Mouse (Mus musculus) CH12.LX (cell line): ENCODE data around the gene Sypl. TPM values are rescaled to one million over a fixed set of nuclear protein-coding genes. Genes with fewer than 3 reads are reported as not detected.
A peak's percentile ranks its signal among the peaks of the same experiment; 100 is the strongest.

Experiments
- DNase-seq: peaks from one replicate; pipeline ENCODE4 v3.0.0-alpha.2; 2013; ENCODE audit errors: extremely low read depth
- H3K27ac ChIP-seq: 2 replicates; pipeline ENCODE4 v1.5.1; 2012; ENCODE audit warnings: low read depth, mild to moderate bottlenecking, control low read depth, moderate library complexity; ENCODE audit not compliant: insufficient read depth
- H3K27me3 ChIP-seq: replicated peaks from 2 replicates; pipeline ENCODE3; 2012; ENCODE audit warnings: inconsistent platforms
- H3K36me3 ChIP-seq, 2 experiments: replicated peaks in 1 of 2; 2 replicates each; pipeline versions ENCODE3 to v1.6.1; 2012; ENCODE audit warnings: inconsistent platforms in 1 of 2, low read length in 1 of 2, mild to moderate bottlenecking in 1 of 2, mixed read lengths in 1 of 2, moderate library complexity in 1 of 2; ENCODE audit not compliant: control insufficient read depth in 1 of 2, insufficient read depth in 1 of 2
- H3K4me1 ChIP-seq, 2 experiments: 2 replicates each; pipeline ENCODE4 v1.6.1; 2012; ENCODE audit warnings: inconsistent platforms in 1 of 2, moderate library complexity in 1 of 2; ENCODE audit not compliant: insufficient read depth in 2 of 2, control insufficient read depth in 1 of 2
- H3K4me2 ChIP-seq: 2 replicates; pipeline ENCODE4 v1.6.1; 2012; ENCODE audit warnings: low read depth, mild to moderate bottlenecking, control low read depth; ENCODE audit not compliant: poor library complexity, insufficient read depth, severe bottlenecking
- H3K4me3 ChIP-seq, 3 experiments: fragments of 150-350 bp in 1 of 3; sonication (generic) in 1 of 3; replicated peaks in 1 of 3; 2 replicates each; pipeline versions ENCODE3 to v1.5.1; 2011 to 2012; ENCODE audit warnings: low read depth in 2 of 3, low read length in 2 of 3, mild to moderate bottlenecking in 2 of 3, moderate library complexity in 2 of 3, control low read depth in 1 of 3, improper control_type of control experiment in 1 of 3, inconsistent platforms in 1 of 3, mixed read lengths in 1 of 3; ENCODE audit not compliant: poor library complexity in 1 of 3
- H3K79me2 ChIP-seq: replicated peaks from 2 replicates; pipeline ENCODE4 v1.6.1; 2012; ENCODE audit warnings: mild to moderate bottlenecking, moderate library complexity; ENCODE audit not compliant: control insufficient read depth, poor library complexity, insufficient read depth, severe bottlenecking; ENCODE audit errors: extremely low read depth
- H3K9ac ChIP-seq: 2 replicates; pipeline ENCODE4 v1.6.1; 2012; ENCODE audit warnings: low read depth, mild to moderate bottlenecking, control low read depth, moderate library complexity; ENCODE audit not compliant: insufficient read depth
- H3K9me3 ChIP-seq: replicated peaks from 2 replicates; pipeline ENCODE3; 2012; ENCODE audit warnings: low read length, inconsistent platforms, mixed read lengths
- BHLHE40 ChIP-seq: IDR thresholded peaks from 2 replicates; pipeline ENCODE4 v1.6.1; 2011; ENCODE audit warnings: mild to moderate bottlenecking, low read depth, low read length, improper control_type of control experiment
- CHD1 ChIP-seq: IDR thresholded peaks from 2 replicates; pipeline ENCODE4 v1.6.1; 2012; ENCODE audit warnings: low read depth, low read length, improper control_type of control experiment, inconsistent platforms
- CHD2 ChIP-seq: IDR thresholded peaks from 2 replicates; pipeline ENCODE4 v1.6.1; 2011; ENCODE audit warnings: low read length, improper control_type of control experiment
- CTCF ChIP-seq, 2 experiments: IDR thresholded peaks in 1 of 2; conservative IDR thresholded peaks in 1 of 2; 2 replicates each; pipeline ENCODE4 v1.5.1; 2011 to 2012; ENCODE audit warnings: low read depth in 2 of 2, low read length in 2 of 2, improper control_type of control experiment in 1 of 2, inconsistent platforms in 1 of 2, mild to moderate bottlenecking in 1 of 2, moderate library complexity in 1 of 2
- E2F4 ChIP-seq: IDR thresholded peaks from 2 replicates; pipeline ENCODE4 v1.6.1; 2011; ENCODE audit warnings: low read depth, low read length, improper control_type of control experiment; ENCODE audit not compliant: insufficient replicate concordance
- ELF1 ChIP-seq: IDR thresholded peaks from 2 replicates; pipeline ENCODE4 v1.6.1; 2014; ENCODE audit warnings: low read depth, mild to moderate bottlenecking, inconsistent platforms, low read length, improper control_type of control experiment
- EP300 ChIP-seq: IDR thresholded peaks from 2 replicates; pipeline ENCODE4 v1.6.1; 2011; ENCODE audit warnings: low read length, improper control_type of control experiment
- ETS1 ChIP-seq: conservative IDR thresholded peaks from 2 replicates; pipeline ENCODE4 v1.6.1; 2012; ENCODE audit warnings: low read depth, mild to moderate bottlenecking, inconsistent platforms, low read length, improper control_type of control experiment, moderate library complexity
- GABPA ChIP-seq: IDR thresholded peaks from 2 replicates; pipeline ENCODE4 v1.6.1; 2012; ENCODE audit warnings: low read depth, low read length, improper control_type of control experiment, inconsistent platforms; ENCODE audit not compliant: insufficient replicate concordance
- HCFC1 ChIP-seq: IDR thresholded peaks from 2 replicates; pipeline ENCODE4 v1.6.1; 2012; ENCODE audit warnings: low read depth, mild to moderate bottlenecking, inconsistent platforms, low read length, improper control_type of control experiment
- IRF4 ChIP-seq: IDR thresholded peaks from 2 replicates; pipeline ENCODE4 v1.6.1; 2014; ENCODE audit warnings: low read depth, mild to moderate bottlenecking, inconsistent platforms, low read length, improper control_type of control experiment
- JUN ChIP-seq: IDR thresholded peaks from 2 replicates; pipeline ENCODE4 v1.6.1; 2011; ENCODE audit warnings: low read depth, mild to moderate bottlenecking, low read length, improper control_type of control experiment, moderate library complexity; ENCODE audit not compliant: insufficient read depth
- KAT2A ChIP-seq: IDR thresholded peaks from 2 replicates; pipeline ENCODE4 v1.6.1; 2012; ENCODE audit warnings: low read length, improper control_type of control experiment, inconsistent platforms; ENCODE audit not compliant: insufficient replicate concordance
- MAFK ChIP-seq: IDR thresholded peaks from 2 replicates; pipeline ENCODE4 v1.6.1; 2011; ENCODE audit warnings: low read length, improper control_type of control experiment; ENCODE audit not compliant: insufficient replicate concordance
- MAX ChIP-seq: IDR thresholded peaks from 2 replicates; pipeline ENCODE4 v1.6.1; 2011; ENCODE audit warnings: low read length, improper control_type of control experiment
- MAZ ChIP-seq: IDR thresholded peaks from 2 replicates; pipeline ENCODE4 v1.6.1; 2012; ENCODE audit warnings: low read depth, mild to moderate bottlenecking, inconsistent platforms, low read length, improper control_type of control experiment, moderate library complexity
- MEF2A ChIP-seq: IDR thresholded peaks from 2 replicates; pipeline ENCODE4 v1.6.1; 2014; ENCODE audit warnings: low read depth, mild to moderate bottlenecking, inconsistent platforms, low read length, improper control_type of control experiment, borderline replicate concordance
- MXI1 ChIP-seq: IDR thresholded peaks from 2 replicates; pipeline ENCODE4 v1.6.1; 2011; ENCODE audit warnings: mild to moderate bottlenecking, low read depth, low read length, improper control_type of control experiment
- MYC ChIP-seq: IDR thresholded peaks from 2 replicates; pipeline ENCODE4 v1.6.1; 2011; ENCODE audit warnings: low read depth, mild to moderate bottlenecking, improper control_type of control experiment, low read length
- NELFE ChIP-seq: IDR thresholded peaks from 2 replicates; pipeline ENCODE4 v1.6.1; 2011; ENCODE audit warnings: low read depth, low read length, improper control_type of control experiment
- PAX5 ChIP-seq: IDR thresholded peaks from 2 replicates; pipeline ENCODE4 v1.6.1; 2012; ENCODE audit warnings: low read length, inconsistent platforms, mixed read lengths
- POLR2A ChIP-seq: IDR thresholded peaks from 2 replicates; pipeline ENCODE4 v1.6.1; 2011; ENCODE audit warnings: low read depth, mild to moderate bottlenecking, improper control_type of control experiment, low read length
- POLR2AphosphoS2 ChIP-seq: IDR thresholded peaks from 2 replicates; pipeline ENCODE4 v1.6.1; 2011; ENCODE audit warnings: low read depth, low read length, improper control_type of control experiment
- RCOR1 ChIP-seq: conservative IDR thresholded peaks from 2 replicates; pipeline ENCODE4 v1.6.1; 2012; ENCODE audit warnings: low read depth, mild to moderate bottlenecking, inconsistent platforms, low read length, improper control_type of control experiment
- SIN3A ChIP-seq: IDR thresholded peaks from 2 replicates; pipeline ENCODE4 v1.6.1; 2012; ENCODE audit warnings: low read length, improper control_type of control experiment, inconsistent platforms
- SMC3 ChIP-seq: IDR thresholded peaks from 2 replicates; pipeline ENCODE4 v1.6.1; 2011; ENCODE audit warnings: low read depth, low read length, improper control_type of control experiment
- TBP ChIP-seq: conservative IDR thresholded peaks from 2 replicates; pipeline ENCODE4 v1.6.1; 2011; ENCODE audit warnings: low read depth, low read length, improper control_type of control experiment
- TCF12 ChIP-seq: IDR thresholded peaks from 2 replicates; pipeline ENCODE4 v1.6.1; 2014; ENCODE audit warnings: low read depth, mild to moderate bottlenecking, inconsistent platforms, low read length, improper control_type of control experiment
- UBTF ChIP-seq: IDR thresholded peaks from 2 replicates; pipeline ENCODE4 v1.6.1; 2012; ENCODE audit warnings: low read depth, mild to moderate bottlenecking, inconsistent platforms, low read length, improper control_type of control experiment, moderate library complexity
- ZC3H11A ChIP-seq: IDR thresholded peaks from 2 replicates; pipeline ENCODE4 v1.6.1; 2012; ENCODE audit warnings: low read depth, mild to moderate bottlenecking, inconsistent platforms, low read length, improper control_type of control experiment
- ZKSCAN1 ChIP-seq: IDR thresholded peaks from 2 replicates; pipeline ENCODE4 v1.6.1; 2012; ENCODE audit warnings: low read depth, inconsistent platforms, low read length, improper control_type of control experiment, borderline replicate concordance
- ZMIZ1 ChIP-seq: IDR thresholded peaks from 2 replicates; pipeline ENCODE4 v1.6.1; 2012; ENCODE audit warnings: low read depth, mild to moderate bottlenecking, inconsistent platforms, low read length, improper control_type of control experiment
- ZNF384 ChIP-seq: IDR thresholded peaks from 2 replicates; pipeline ENCODE4 v1.6.1; 2012; ENCODE audit warnings: low read depth, low read length, improper control_type of control experiment, inconsistent platforms
- dilution Hi-C: fragments of 300-500 bp; cut with MboI; formaldehyde crosslinking; loops from 2 replicates; pipeline ENCODE4 v1.14.3; 2020; ENCODE audit warnings: low sequenced_read_pairs; ENCODE audit not compliant: extremely low pct_unique_long_range_greater_than_20kb, extremely low pct_ligation_motif_present
- in situ Hi-C: fragments of 300-500 bp; cut with MboI; formaldehyde crosslinking; loops from 3 replicates; pipeline ENCODE4 v1.14.3; 2019; ENCODE audit warnings: low sequenced_read_pairs, low pct_ligation_motif_present, low pct_unique_long_range_greater_than_20kb, mixed read lengths
- polyA plus RNA-seq: library from polyadenylated mRNA; unstranded; fragments of >175 nt; gene quantifications from 2 replicates; pipeline ENCODE4 v1.2.1, GENCODE M21; 2012; ENCODE audit warnings: low read depth; ENCODE audit not compliant: insufficient read length
- total RNA-seq, 2 experiments: library from RNA; depleted of rRNA; stranded (reverse); fragments of 300-350 nt in 1 of 2; fragments of >200 nt in 1 of 2; gene quantifications; 2 replicates each; pipeline ENCODE4 v1.2.3; 2012 to 2014

Sypl gene
- total and polyA plus RNA-seq, 3 experiments, result 7.5 to 33.4 (median 25.8) TPM

- Histone ChIP-seq H3K27ac (no peak overlapping the region), H3K4me1 (peaks cover 0 to 4% of the 10 kb centered on the region in 2 experiments; a peak in 1 of 4 replicates), H3K4me3 (no peak overlapping the region), H3K4me2 (no peak overlapping the region), H3K27me3 (peaks cover 4% of the 10 kb centered on the region)
- dilution Hi-C loops, result no loop called here
- no peak for DNase-seq
- TF ChIP-seq ZMIZ1 (no peak), NELFE (no peak), ETS1 (no peak), ELF1 (no peak), POLR2AphosphoS2 (no peak), BHLHE40 (no peak), GABPA (no peak)
- TF ChIP-seq, all 38 proteins: peak for 0
- in situ Hi-C loops, result no loop called here
- no peaks in the 10 kb centered on the region for H3K36me3 ChIP-seq
- H3K9ac ChIP-seq, result no peak overlapping the region
- H3K79me2 ChIP-seq, result no peaks in the 10 kb centered on the region
- peaks cover 2% of the 10 kb centered on the region for H3K9me3 ChIP-seq
Observed at GRCm38 (mm10) chr12:32944884-32945454, 8.7 kb upstream of the Sypl start.

GRCm38 (mm10) chr12:32946376-32946775 lies 7.3 kb upstream of the Sypl start:
- Histone ChIP-seq H3K9ac (no peak overlapping the region), H3K27ac (no peak overlapping the region), H3K4me2 (peak overlapping the region; percentile 22; the same call in 1 of the 2 replicates), H3K27me3 (peaks cover 4% of the 10 kb centered on the region), H3K79me2 (no peaks in the 10 kb centered on the region), H3K4me1 (peaks cover 0 to 4% of the 10 kb centered on the region in 2 experiments; a peak in 1 of 4 replicates), H3K4me3 (no peak overlapping the region), H3K36me3 (no peaks in the 10 kb centered on the region), H3K9me3 (peaks cover 2% of the 10 kb centered on the region)
- in situ Hi-C loops (no loop called here), dilution Hi-C loops (no loop called here)
- peak; percentile 27 for DNase-seq
- TF ChIP-seq MEF2A, result no peak
- peak; percentile 16; the same call in 1 of the 2 replicates for TF ChIP-seq SMC3
- TF ChIP-seq GABPA, result no peak
- no peak for TF ChIP-seq PAX5
- no peak for TF ChIP-seq EP300
- TF ChIP-seq MAZ, result no peak
- TF ChIP-seq TBP, result no peak
- no peak for TF ChIP-seq RCOR1
- 0 out of 2 replicates have a peak, but pooled peaks have one; percentile 8 for TF ChIP-seq IRF4
- no peak for TF ChIP-seq TCF12
- no peak for TF ChIP-seq MXI1
- no peak for TF ChIP-seq POLR2A
- TF ChIP-seq CHD2, result no peak
- no peak for TF ChIP-seq HCFC1
- TF ChIP-seq ZC3H11A, result no peak
- TF ChIP-seq KAT2A, result no peak
- TF ChIP-seq MAX, result no peak
- TF ChIP-seq ZMIZ1, result no peak
- peak; percentile 34; the same call in 1 of the 2 replicates for TF ChIP-seq MYC
- peak in 1 of 2 experiments; percentile 31; a peak in 2 of 4 replicates for TF ChIP-seq CTCF (conservative IDR thresholded peaks at IDR 0.05 in 1 of 2, IDR thresholded peaks at IDR 0.05 in 1 of 2; ENCODE audit: low read depth in 2 of 2, low read length in 2 of 2)
- no peak for TF ChIP-seq NELFE
- TF ChIP-seq JUN, result no peak
- TF ChIP-seq SIN3A, result no peak
- peak; percentile 37; the same call in 1 of the 2 replicates for TF ChIP-seq BHLHE40
- TF ChIP-seq MAFK, result no peak
- no peak for TF ChIP-seq ZNF384
- no peak for TF ChIP-seq ZKSCAN1
- TF ChIP-seq UBTF, result no peak
- TF ChIP-seq CHD1, result no peak
- TF ChIP-seq E2F4, result no peak
